Mouse (Mus musculus) central nervous system, embryonic 18 days (tissue): ENCODE measurements around the gene Fxyd5. TPM values are rescaled to one million over a fixed set of nuclear protein-coding genes. Genes with fewer than 3 reads are reported as not detected.

Source experiments
- polyA plus RNA-seq: library from polyadenylated mRNA; depleted of rRNA; stranded (reverse); fragments of >200 nt; gene quantifications from 2 replicates; pipeline ENCODE4 v1.2.3, GENCODE M21; 2012; rRNA removed

The Fxyd5 gene
- 25.6 and 27.1 TPM in 2 replicates for polyA plus RNA-seq

GRCm38 (mm10) chr7:31042431-31042910, at the start of gene Fxyd5:
TSS of gene Fxyd5 (minus strand) at chr7:31042481.

GRCm38 (mm10) chr7:31076492-31076891, 34.2 kb upstream of the Fxyd5 start, which contains the start of gene Fxyd3:
TSS of gene Fxyd3 (minus strand) at chr7:31076704.

GRCm38 (mm10) chr7:31059108-31059507, 16.8 kb upstream of the Fxyd5 start, which contains the start of gene Lgi4:
TSS of gene Lgi4 (plus strand) at chr7:31059342.

GRCm38 (mm10) chr7:31057071-31057470, 14.8 kb upstream of the Fxyd5 start, which contains the start of gene Fxyd1:
TSS of gene Fxyd1 (minus strand) at chr7:31057199.

GRCm38 (mm10) chr7:31051321-31052021, 9.2 kb upstream of the Fxyd5 start, which contains the start of gene Fxyd7:
TSS of gene Fxyd7 (minus strand) at chr7:31051467.

Other genes starting within 250 kb of the Fxyd5 start
- gene Ffar2, start 218.7 kb downstream of the Fxyd5 start, polyA plus RNA-seq: 0.12 and 0.36 TPM in 2 replicates
- gene Ffar3, start 186.3 kb downstream of the Fxyd5 start, polyA plus RNA-seq: 0.04 TPM in 1 of 2 replicates, not detected in the other
- not detected in 2 replicates for gene Ffar1, start 180.9 kb downstream of the Fxyd5 start, polyA plus RNA-seq
- gene Cd22, start 162.1 kb downstream of the Fxyd5 start, polyA plus RNA-seq: 0.05 and 0.28 TPM in 2 replicates
- 2.1 and 3.7 TPM in 2 replicates for gene Mag, start 127.6 kb downstream of the Fxyd5 start, polyA plus RNA-seq
- not detected in 2 replicates for gene Hamp2, start 117.8 kb downstream of the Fxyd5 start, polyA plus RNA-seq
- gene Hamp, start 98.4 kb downstream of the Fxyd5 start, polyA plus RNA-seq: 0.30 TPM in 1 of 2 replicates, not detected in the other
- 151 and 162 TPM in 2 replicates for gene Usf2, start 85.7 kb downstream of the Fxyd5 start, polyA plus RNA-seq
- 15.1 and 19.2 TPM in 2 replicates for gene Lsr, start 69.0 kb downstream of the Fxyd5 start, polyA plus RNA-seq
- 0.39 and 0.44 TPM in 2 replicates for gene Fam187b, start 68.7 kb downstream of the Fxyd5 start, polyA plus RNA-seq
- gene Fxyd7, start 9.0 kb upstream of the Fxyd5 start, polyA plus RNA-seq: 181 and 192 TPM in 2 replicates
- gene Fxyd1, start 14.7 kb upstream of the Fxyd5 start, polyA plus RNA-seq: 15.8 and 27.5 TPM in 2 replicates
- gene Lgi4, start 16.9 kb upstream of the Fxyd5 start, polyA plus RNA-seq: 1.1 and 2.0 TPM in 2 replicates
- 0.12 and 1.5 TPM in 2 replicates for gene Fxyd3, start 34.2 kb upstream of the Fxyd5 start, polyA plus RNA-seq
- 0.83 and 0.88 TPM in 2 replicates for gene Hpn, start 72.8 kb upstream of the Fxyd5 start, polyA plus RNA-seq
- gene Scn1b, start 84.5 kb upstream of the Fxyd5 start, polyA plus RNA-seq: 40.6 and 44.1 TPM in 2 replicates
- 407 and 430 TPM in 2 replicates for gene Gramd1a, start 113.4 kb upstream of the Fxyd5 start, polyA plus RNA-seq
- not detected in 2 replicates for gene Scgb2b2, start 248.0 kb upstream of the Fxyd5 start, polyA plus RNA-seq
- not detected in 2 replicates for gene Scgb1b2, start 249.3 kb upstream of the Fxyd5 start, polyA plus RNA-seq